Mouse (Mus musculus) adrenal gland, postnatal 14 days (tissue): Measurements from ENCODE around the gene Ssb. TPM values are rescaled to one million over a fixed set of nuclear protein-coding genes. Genes with fewer than 3 reads are reported as not detected.

Experiments
- DNase-seq: peaks from one replicate; pipeline ENCODE4 v3.0.0; 2021; ENCODE audit warnings: mixed read lengths
- long read RNA-seq, 2 experiments: library from polyadenylated mRNA; stranded (forward); transcript quantifications; one replicate each; pipeline ENCODE4 v2.0.0; 2021
- total RNA-seq: library from RNA; stranded (reverse); gene quantifications from 2 replicates; pipeline ENCODE4 v1.2.3, GENCODE M21; 2021

The Ssb gene
- 185 TPM in 2 replicates for total RNA-seq
- long read RNA-seq, experiment 1, transcript Ssb-201 (12 exons, 2,001 nt): major isoform, 173 of 240 reads
- long read RNA-seq, experiment 1, partial matches to known transcripts: 45 of 240 reads
- long read RNA-seq, experiment 1, other reads (novel, unspliced or antisense): 19 of 240 reads
- long read RNA-seq, experiment 2, transcript Ssb-201 (12 exons, 2,001 nt): major isoform, 117 of 181 reads
- long read RNA-seq, experiment 2, partial matches to known transcripts: 45 of 181 reads
- long read RNA-seq, experiment 2, other reads (novel, unspliced or antisense): 16 of 181 reads

GRCm38 (mm10) chr2:69861485-69862091 is at the start of gene Ssb:
TSS of gene Ssb (plus strand) at chr2:69861562.
- DNase-seq: peak; percentile 97

- no peak for DNase-seq
Measured at GRCm38 (mm10) chr2:69816575-69816974, 44.8 kb upstream of the Ssb start.

GRCm38 (mm10) chr2:69818350-69819085 is 42.8 kb upstream of the Ssb start:
- no peak for DNase-seq

GRCm38 (mm10) chr2:69820201-69820600 is 41.2 kb upstream of the Ssb start:
- no peak for DNase-seq

- peak; percentile 17 for DNase-seq
Measured at GRCm38 (mm10) chr2:69821711-69822110, 39.7 kb upstream of the Ssb start, which contains the start of gene Klhl23. TSS of gene Klhl23 (plus strand) at chr2:69821944.

GRCm38 (mm10) chr2:69822361-69823128 is 38.8 kb upstream of the Ssb start:
- peak; percentile 68 for DNase-seq

- DNase-seq: peak; percentile 66
Measured at GRCm38 (mm10) chr2:69823129-69823677, 38.2 kb upstream of the Ssb start.

- DNase-seq: no peak
Measured at GRCm38 (mm10) chr2:69825898-69826297, 35.5 kb upstream of the Ssb start.

GRCm38 (mm10) chr2:69826380-69826779 is 35.0 kb upstream of the Ssb start:
- no peak for DNase-seq

- no peak for DNase-seq
Measured at GRCm38 (mm10) chr2:69828031-69828430, 33.3 kb upstream of the Ssb start.

- DNase-seq: no peak
Measured at GRCm38 (mm10) chr2:69829680-69830079, 31.7 kb upstream of the Ssb start.

- no peak for DNase-seq
Measured at GRCm38 (mm10) chr2:69830116-69830515, 31.2 kb upstream of the Ssb start.

- DNase-seq: no peak
Measured at GRCm38 (mm10) chr2:69837244-69837967, 24.0 kb upstream of the Ssb start.

GRCm38 (mm10) chr2:69837996-69838395 is 23.4 kb upstream of the Ssb start:
- no peak for DNase-seq

GRCm38 (mm10) chr2:69838707-69839106 is 22.7 kb upstream of the Ssb start:
- peak; percentile 21 for DNase-seq

GRCm38 (mm10) chr2:69840261-69840660 is 21.1 kb upstream of the Ssb start:
- no peak for DNase-seq

- no peak for DNase-seq
Measured at GRCm38 (mm10) chr2:69849215-69849614, 12.1 kb upstream of the Ssb start.

- DNase-seq: peak; percentile 21
Measured at GRCm38 (mm10) chr2:69851427-69852058, 9.8 kb upstream of the Ssb start.

- no peak for DNase-seq
Measured at GRCm38 (mm10) chr2:69856392-69856791, 5.0 kb upstream of the Ssb start.

GRCm38 (mm10) chr2:69857882-69858281 is 3.5 kb upstream of the Ssb start:
- no peak for DNase-seq

- peak; percentile 36 for DNase-seq
Measured at GRCm38 (mm10) chr2:69860972-69861452, 350 bp upstream of the Ssb start.
